Mouse (Mus musculus): ENCODE data around the gene Trim43a.

DNA sequence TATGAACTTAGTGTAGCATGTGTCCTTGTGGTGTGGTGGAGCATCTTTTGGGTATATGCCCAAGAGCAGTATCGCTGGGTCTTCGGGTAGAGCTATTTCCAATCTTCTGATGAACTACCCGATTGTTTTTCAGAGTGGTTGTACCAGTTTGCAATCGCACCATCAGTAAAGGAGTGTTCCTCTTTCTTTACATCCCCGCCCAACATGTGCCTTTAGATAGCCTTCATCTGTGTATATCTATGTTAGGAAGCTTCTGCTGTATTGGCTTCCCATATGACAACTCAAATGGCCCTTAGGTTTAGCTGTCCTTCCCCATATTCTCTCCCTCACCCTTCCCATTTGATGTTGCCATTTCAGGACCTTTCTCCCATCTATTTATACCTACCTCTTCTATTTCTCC lies 46.6 kb upstream of the Trim43a start:
- TF ChIP-seq CTCF (IDR thresholded peaks at IDR 0.05; ENCODE audit: low read depth, low read length) (no peak), POLR2A (IDR thresholded peaks at IDR 0.05; ENCODE audit: extremely low read depth, insufficient read depth, low read length) (no peak)

Measured in liver, adult 2 months (tissue).